18 mouse cellular contexts compared by ENCODE assay signal in genomic region chr2:71613216-71613615, GRCm38 (mm10).
A peak's percentile ranks its signal among the peaks of the same experiment; 100 is the strongest.
DNase-seq lines count a peak whose midpoint lies in the region; ATAC-seq and TF ChIP-seq lines count a peak whose summit lies in the region.
"Had no signal": no experiment of that assay in that cellular context is flagged by ENCODE, and none has a peak within 500 bp of the region (broad histone marks: within the 10 kb centered on the region; RNA-seq: fewer than 3 reads in every experiment).

No protein-coding gene starts in this region.

- TF ChIP-seq CTCF in layer of hippocampus, adult 2 months (conservative IDR thresholded peaks at IDR 0.05): no peak
- TF ChIP-seq CTCF in olfactory bulb, adult 2 months (IDR thresholded peaks at IDR 0.05; ENCODE audit: insufficient read depth, low read depth, low read length): no peak

- WGBS in forebrain, embryonic 15.5 days: 23% methylated on average over 2 of the region's 2 CpGs
- 41% methylated on average over 2 of the region's 2 CpGs for WGBS in olfactory bulb, adult 2 months

- peak overlapping the region; percentile 71 for H3K27ac ChIP-seq in layer of hippocampus, adult 2 months
- peak overlapping the region; percentile 21; the same call in 1 of the 2 replicates for H3K27ac ChIP-seq in forebrain, embryonic 15.5 days (replicated peaks)
- peak overlapping the region; percentile 7; the same call in 1 of the 2 replicates for H3K27ac ChIP-seq in olfactory bulb, adult 2 months (ENCODE audit: insufficient read depth, low read depth, low read length)
- H3K27ac ChIP-seq: intestine, embryonic 15.5 days; liver, embryonic 14.5 days; neural tube, embryonic 13.5 days had no signal

- peaks cover 42% of the 10 kb centered on the region for H3K4me1 ChIP-seq in forebrain, embryonic 15.5 days
- peaks cover 11% of the 10 kb centered on the region for H3K4me1 ChIP-seq in olfactory bulb, adult 2 months (ENCODE audit: control insufficient read depth, insufficient read depth, low read length)
- H3K4me1 ChIP-seq: intestine, embryonic 15.5 days had no signal

- no peaks in the 10 kb centered on the region for H3K9me3 ChIP-seq in forebrain, embryonic 15.5 days
- H3K9me3 ChIP-seq: intestine, embryonic 15.5 days; neural tube, embryonic 13.5 days had no signal

- TF ChIP-seq POLR2A in olfactory bulb, adult 2 months (IDR thresholded peaks at IDR 0.05; ENCODE audit: insufficient read depth, low read depth, low read length): no peak

- H3K27me3 ChIP-seq in forebrain, embryonic 15.5 days: no peaks in the 10 kb centered on the region
- H3K27me3 ChIP-seq: intestine, embryonic 15.5 days had no signal

- H3K4me3 ChIP-seq in layer of hippocampus, adult 2 months: peak overlapping the region; percentile 33
- H3K4me3 ChIP-seq in forebrain, embryonic 15.5 days: no peak overlapping the region
- no peak overlapping the region for H3K4me3 ChIP-seq in olfactory bulb, adult 2 months (ENCODE audit: insufficient read depth, low read depth, low read length)
- H3K4me3 ChIP-seq: intestine, embryonic 15.5 days; neural tube, embryonic 13.5 days had no signal

- DNase-seq in layer of hippocampus, adult 2 months (ENCODE audit: low spot score in 2 of 2): no peak
- no peak for DNase-seq in layer of hippocampus, postnatal 14 days (ENCODE audit: low spot score in 2 of 2)
- DNase-seq in adipocyte (ENCODE audit: low spot score): peak; percentile 85
- no peak for DNase-seq in cerebellum, adult 11-12 months
- no peak for DNase-seq in right cerebral cortex, adult 2 months (ENCODE audit: low spot score in 2 of 2)
- DNase-seq: cerebellum, adult 18-20 months; gastrocnemius, postnatal 10 days; heart, postnatal 14 days; kidney, postnatal 25 days; layer of hippocampus, postnatal 36 days; lung, postnatal 10 days; retina, postnatal 1 day; thymus, adult 2 months had no signal

- no peaks in the 10 kb centered on the region for H3K36me3 ChIP-seq in forebrain, embryonic 15.5 days
- H3K36me3 ChIP-seq: intestine, embryonic 15.5 days; neural tube, embryonic 13.5 days had no signal

- H3K4me2 ChIP-seq in forebrain, embryonic 15.5 days (replicated peaks): no peak overlapping the region
- H3K4me2 ChIP-seq: intestine, embryonic 15.5 days; neural tube, embryonic 13.5 days had no signal

- ATAC-seq in forebrain, embryonic 15.5 days (replicated peaks): no peak
- ATAC-seq: intestine, embryonic 15.5 days had no signal

- H3K9ac ChIP-seq in forebrain, embryonic 15.5 days (replicated peaks): 0 out of 2 replicates have a peak overlapping the region, but pooled peaks have one; percentile 3
- H3K9ac ChIP-seq: intestine, embryonic 15.5 days; liver, embryonic 14.5 days; neural tube, embryonic 13.5 days had no signal

Comparison
In these comparisons a context has a peak if more than half of its experiments do, and no peak if none do; other contexts are left out.
1. H3K27ac ChIP-seq: peak in every context shown above with its lines; median percentile 71 in layer of hippocampus, adult 2 months; 21 in forebrain, embryonic 15.5 days; 7 in olfactory bulb, adult 2 months.